Mouse (Mus musculus): ENCODE measurements around the gene Slc46a3. TPM values are rescaled to one million over a fixed set of nuclear protein-coding genes. Genes with fewer than 3 reads are reported as not detected.

Slc46a3 gene
- total RNA-seq, 2 experiments from 2014 or later, result 10.3 to 10.8 TPM

DNA sequence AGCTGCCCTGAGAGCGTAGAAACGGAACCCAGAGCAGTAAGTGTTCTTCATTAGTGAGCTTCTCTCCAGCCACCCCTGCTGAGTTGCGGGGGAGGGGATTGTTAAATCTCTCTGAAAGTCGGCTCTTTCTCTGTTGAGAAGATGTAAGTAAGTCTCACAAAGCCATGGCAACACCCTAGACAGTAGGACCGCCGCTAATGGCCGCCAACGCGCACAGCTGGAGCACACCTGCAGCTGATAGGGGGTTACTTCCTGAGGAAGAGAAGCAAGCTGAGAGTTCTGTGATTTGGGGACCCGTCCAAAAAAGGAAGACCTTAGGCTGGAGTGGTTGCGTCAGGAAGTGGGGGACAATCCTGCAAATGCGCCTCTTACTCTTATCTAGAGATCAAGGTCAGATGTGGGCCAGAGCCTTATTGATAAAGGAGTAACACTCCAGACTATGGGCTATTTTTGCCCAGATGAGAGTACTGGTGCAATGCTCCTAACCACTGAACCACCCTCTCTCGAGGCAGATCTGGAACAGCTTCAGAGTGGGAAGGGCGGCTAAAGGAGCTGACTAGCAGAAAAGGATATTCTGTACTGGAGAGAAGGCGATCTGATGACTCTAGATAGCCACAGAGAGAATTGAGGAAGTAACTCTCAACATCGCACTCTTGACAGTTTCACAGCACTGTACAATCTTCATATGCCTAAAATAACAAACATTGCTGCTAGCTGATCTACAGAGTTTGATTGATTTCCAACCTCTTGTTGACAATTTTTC lies 1.0 kb upstream of the Slc46a3 start:
- DNase-seq (ENCODE audit: low spot score), result no peak

DNA sequence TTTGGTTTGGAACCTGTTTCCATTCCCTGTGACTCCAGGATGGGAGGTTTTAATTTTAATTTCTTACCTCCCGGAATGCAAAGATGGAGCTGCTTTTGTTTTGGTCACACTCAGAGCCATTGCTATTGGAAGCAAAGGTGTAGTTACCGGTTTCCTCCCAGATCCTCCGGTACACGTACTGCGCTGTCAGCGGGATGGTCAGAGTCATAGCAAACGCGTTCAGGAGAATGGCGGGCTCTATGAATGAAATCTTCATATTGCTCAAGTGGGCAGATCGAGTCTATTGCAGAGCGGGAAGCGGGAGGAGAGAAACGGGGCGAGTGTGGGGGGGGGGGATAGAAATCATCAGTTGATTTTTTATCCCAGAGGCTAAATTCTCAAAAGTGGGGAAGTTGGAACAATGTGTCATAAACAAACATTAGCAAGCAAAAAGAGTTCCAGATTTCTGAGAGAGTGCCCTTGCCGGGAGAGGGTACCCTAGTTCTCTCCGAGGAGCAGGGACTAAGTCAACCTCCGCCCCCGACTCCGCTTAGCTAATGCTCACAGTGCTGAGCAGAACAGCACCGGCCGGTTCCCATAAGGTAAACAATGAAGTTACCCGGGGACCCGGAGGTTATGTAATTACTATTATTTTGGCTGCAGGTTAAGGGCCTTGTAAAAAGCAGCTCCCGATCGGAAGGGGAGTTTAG lies 705 bp downstream of the Slc46a3 start:
- DNase-seq (ENCODE audit: low spot score), result peak; percentile 22

DNA sequence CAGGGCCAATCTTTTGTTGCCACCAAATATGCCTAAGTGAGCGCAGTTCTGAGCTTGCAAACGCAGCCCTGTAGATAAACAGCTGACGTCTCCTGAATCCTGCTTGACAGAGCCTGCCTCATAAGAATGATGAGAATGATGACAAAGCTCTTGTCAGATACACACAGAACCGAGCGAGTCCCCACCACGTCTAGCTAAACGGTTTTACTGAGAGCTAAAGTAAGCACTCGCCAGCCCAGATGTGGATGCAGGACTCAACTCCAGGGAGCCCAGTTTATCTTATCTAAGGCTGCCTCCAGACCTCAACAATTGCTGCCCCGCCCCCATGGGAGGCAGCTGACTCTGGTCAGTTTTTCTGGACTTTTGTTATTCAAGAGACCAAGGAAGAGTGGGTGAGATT lies 1.5 kb downstream of the Slc46a3 start:
- no peak for DNase-seq (ENCODE audit: low spot score)

DNA sequence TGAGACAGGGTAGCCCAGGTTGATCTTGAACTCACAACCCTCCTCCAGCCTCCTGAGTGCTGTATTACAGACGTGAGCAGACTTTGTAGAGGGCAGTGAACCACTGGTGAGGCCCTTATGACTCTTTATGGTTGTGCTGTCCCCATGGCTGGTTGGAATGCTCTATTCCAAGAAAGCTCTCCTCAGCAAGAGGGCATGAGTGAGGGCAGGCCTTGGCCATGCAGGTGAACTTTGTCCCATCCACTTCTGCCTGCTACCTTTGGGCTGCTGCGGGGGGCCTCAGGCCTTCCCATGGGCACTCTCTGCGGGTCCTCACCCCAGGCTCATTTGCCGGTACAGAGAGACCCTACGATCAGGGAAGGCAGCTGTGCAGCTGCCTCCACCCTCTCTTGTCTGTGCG lies 1.9 kb downstream of the Slc46a3 start:
- no peak for DNase-seq (ENCODE audit: low spot score)

DNA sequence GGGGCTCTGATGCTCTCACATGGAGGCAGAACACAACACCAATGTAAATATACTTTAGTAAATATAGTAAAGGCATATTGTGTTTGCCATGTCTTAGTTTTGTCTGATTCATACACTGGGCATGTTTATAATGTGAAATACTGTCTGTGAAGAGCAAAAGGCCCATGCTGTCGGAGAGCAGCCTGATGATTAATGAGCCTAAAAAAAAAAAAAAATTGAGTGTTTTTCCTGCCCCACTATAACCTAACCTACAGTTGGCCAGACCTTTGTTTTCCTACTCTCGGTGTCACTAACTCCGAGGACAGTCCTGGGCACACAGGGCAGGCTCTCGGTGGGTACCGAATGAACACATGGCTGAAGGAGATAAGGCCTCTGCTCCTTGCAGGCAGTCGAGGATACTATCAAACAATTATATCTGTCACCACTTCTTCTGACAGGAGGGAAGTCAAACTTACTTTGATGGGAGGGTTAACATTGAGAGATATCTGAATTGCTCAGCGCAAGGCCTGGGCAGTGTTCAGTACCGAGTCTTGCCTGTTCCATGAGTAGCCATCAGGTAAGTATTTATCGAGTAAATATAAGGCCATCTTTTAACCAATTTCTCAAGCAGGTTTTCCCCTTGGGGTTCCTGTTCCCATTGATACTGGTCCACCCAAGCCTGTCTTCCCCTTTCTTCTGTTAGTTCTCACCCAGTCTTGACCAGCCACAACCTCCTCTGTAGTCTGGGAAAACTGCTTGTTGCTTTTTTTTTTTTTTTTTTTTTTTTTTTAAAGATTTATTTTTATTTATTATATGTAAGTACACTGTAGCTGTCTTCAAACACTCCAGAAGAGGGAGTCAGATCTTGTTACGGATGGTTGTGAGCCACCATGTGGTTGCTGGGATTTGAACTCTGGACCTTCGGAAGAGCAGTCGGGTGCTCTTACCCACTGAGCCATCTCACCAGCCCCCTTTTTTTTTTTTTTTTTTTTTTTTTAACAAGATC lies 6.0 kb downstream of the Slc46a3 start:
- no peak for DNase-seq (ENCODE audit: low spot score)

DNA sequence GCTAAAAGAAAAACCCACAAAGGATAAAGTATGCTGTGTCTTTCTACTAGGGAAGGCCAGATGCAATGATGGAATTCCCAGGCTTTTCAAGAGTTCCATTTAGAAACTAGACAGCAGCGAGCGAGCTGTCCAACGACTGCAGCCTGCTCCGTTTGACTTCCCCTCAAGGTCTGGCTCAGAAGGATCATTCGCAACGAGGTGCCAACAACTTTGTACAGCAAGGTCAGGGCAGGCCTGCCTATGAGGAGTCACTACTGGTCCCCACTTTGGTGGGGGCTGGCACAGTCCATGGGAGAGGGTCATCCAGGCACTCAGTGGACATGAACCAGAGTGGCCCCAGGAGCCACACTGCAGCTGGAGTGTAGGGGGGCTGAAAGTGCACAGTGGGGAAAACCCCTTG lies 11.0 kb downstream of the Slc46a3 start:
- no peak for DNase-seq (ENCODE audit: low spot score)

DNA sequence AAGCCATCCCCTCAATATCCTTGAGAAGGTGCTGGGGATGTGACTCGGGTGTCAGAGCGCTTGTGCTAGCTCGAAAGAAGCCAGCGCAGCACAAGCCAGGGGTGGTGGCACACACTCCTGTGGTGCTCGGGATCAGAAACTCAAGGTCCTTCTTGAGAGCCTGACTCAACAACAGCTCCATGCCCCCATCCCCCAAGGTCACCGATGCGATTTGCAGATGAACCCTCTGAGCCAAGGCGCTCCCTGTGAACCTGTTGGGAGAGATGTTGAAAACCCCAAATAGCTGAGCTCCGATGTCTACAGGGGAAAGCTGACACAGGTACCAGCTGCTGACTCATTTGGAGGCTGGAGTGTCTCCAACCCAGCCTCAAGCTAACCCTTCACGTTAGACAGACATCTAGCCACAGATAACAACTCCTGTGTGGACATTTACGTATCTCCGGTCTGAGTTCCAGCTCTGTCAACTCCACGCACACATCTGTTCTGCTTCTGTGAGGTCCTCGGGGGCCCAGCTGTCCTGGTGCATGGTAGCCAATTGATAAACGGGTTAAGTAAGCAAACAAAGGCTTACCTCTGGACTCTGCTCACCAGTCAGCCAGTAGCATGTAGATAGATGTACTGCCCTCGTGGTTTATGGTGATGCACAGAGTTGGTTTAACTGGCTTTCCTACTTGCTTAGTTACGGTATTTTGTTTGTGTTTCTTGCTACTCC lies 14.5 kb downstream of the Slc46a3 start:
- peak; percentile 48 for DNase-seq (ENCODE audit: low spot score)

DNA sequence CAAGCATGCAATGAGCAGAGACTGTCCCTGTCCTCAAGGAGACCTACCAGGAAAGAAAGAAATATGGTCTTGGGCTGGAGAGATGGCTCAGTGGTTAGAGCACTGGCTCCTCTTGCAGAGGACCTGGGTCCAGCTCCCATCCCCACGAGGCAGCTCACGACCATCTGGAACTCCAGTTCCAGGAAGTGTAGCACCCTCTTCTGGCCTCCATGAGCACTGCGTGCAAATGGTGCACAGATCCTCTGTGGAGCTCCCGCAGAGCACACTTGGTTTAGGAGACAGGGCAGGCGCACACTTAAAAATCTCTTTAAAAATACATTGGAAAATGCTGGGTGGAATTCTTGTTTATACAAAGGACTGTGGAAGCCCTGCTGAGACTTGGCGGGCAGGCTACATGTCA lies 17.1 kb downstream of the Slc46a3 start:
- no peak for DNase-seq (ENCODE audit: low spot score)

DNA sequence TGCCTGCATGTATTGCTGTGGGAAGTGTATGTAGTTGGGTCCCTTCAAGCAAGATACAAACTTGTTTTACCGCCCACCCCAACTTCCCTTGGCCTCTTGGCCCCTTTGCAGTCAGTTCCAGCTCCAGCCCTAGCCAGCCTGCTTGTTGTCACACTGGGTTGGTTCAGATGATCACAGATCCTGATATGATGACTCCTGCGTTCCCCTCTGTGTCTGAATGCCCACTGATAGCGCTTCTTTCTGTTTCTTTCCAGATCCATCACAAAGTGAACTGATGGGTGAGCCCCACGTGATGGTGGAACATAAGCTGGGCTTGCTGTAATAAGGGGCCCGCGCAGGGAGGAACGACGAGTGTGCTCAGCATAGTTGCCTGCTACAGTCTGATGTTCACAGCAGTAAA lies 19.4 kb downstream of the Slc46a3 start:
- DNase-seq (ENCODE audit: low spot score), result no peak

DNA sequence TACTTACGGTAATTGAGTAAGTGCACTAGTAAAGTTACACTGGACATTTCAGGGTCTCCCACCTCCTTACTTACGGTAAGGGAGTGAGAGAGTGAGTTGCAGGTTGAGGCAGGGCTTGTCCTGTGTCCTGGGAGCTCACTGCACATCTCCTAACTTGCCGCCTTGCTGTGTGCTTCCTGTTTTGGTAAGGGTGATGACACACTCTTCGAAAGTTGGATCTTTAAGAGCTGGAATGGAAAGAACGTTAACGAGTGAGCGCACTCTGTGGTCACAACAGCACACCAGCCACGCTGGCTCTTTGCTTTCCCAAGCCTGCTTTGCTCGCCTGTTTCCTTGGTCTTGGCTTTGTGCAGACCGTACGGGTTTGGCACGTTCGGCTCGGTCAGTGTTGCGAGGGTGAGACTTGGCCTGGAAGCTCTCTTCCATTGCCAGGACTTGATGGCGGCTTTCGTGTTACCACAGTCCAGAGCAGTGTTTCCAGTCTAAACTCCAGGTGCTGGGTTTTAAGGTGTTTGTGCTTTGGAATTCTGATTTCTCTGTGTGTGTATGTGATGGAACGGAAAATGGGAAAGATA lies 20.0 kb downstream of the Slc46a3 start:
- DNase-seq (ENCODE audit: low spot score), result no peak

DNA sequence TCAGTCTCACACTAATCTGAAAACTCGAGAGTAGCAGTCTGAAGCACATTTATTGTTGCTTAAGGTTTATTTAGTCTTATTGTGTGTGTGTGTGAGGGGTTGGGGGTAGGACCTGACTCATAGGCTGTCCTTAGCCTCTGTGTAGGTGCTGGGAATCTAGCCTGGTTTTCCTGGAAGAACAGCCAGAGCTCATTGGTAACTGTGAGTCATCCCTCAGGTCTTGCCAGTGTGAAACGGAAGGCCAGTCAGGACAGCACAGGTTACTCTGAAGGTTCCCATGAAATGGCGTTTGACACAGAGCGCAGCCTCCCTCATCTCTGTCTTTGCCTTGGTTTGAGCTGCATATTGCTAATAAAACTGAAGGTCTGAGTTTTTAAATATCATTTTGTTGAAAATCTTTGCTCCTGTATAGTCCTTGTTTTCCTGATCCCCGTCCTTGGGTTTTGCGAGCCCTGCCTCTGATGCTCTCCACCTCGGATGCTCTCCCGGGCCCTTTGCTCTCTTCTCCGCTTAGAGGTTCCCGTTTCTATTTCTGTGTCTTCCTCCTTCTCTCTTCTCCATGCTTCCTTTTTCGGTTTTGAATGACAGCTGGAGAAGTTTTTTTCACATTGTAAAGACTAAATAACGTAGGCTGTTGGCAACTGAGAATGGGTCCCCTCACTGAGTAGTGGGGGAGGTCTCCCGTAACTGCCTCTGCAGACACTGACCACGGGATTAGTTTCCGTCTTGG lies 23.4 kb downstream of the Slc46a3 start:
- DNase-seq (ENCODE audit: low spot score), result peak; percentile 51

DNA sequence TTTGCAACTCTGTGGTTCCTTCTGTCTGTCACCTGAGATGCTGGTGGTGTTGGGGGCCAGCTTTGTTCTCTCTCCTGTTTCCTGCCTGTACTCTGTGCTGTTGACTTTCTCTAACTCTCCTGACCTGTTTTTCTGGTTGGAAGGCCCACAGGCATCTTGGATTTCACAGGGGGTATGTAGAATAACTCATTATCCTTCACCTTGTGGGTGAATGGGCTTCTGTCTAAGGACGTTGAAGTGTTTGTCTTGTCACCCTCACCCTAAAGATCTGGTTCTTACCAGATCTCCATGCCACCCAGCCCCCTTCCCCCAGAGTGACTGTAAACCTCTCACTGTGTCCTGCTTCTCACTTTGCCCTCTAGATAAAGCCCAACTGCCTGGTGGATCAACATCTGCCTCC lies 24.3 kb downstream of the Slc46a3 start:
- no peak for DNase-seq (ENCODE audit: low spot score)

DNA sequence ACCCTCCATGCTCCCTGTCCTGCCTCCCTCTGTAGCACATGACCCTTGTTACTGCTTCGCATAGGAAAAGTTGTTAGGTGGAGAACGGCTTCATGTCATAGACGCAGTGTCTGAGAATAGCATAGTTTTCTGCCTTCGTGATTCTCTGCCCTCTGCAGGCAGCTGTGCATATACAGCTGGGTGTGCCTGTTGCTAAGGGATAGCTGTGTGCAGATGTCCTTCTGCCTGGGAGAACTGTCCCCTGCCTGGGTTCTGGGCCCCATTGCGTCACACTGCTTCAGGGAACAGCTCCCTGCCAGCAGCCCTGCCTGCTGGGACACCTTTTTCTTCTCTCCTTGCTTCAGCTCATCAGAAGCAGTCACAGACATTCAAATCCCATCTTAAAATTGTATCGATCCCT lies 25.0 kb downstream of the Slc46a3 start:
- no peak for DNase-seq (ENCODE audit: low spot score)

DNA sequence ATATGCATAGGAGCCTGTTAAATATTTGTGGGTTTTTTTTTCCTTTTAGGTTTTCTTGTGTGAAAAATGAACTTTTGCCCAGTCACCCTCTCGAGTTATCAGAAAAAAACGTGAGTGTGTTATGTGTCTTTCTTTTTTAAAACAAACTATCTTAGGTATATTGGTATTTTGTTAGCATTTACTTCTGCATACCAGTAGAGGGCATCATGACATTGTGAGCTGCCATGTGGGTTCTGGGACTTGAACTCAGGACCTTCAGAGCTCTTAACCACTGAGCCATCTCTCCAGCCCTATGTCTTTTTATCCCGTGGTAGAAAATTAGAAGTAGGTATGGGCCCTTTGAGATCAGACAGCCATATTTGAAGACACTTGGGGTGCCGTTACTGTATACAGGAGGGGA lies 25.9 kb downstream of the Slc46a3 start:
- DNase-seq (ENCODE audit: low spot score), result no peak

DNA sequence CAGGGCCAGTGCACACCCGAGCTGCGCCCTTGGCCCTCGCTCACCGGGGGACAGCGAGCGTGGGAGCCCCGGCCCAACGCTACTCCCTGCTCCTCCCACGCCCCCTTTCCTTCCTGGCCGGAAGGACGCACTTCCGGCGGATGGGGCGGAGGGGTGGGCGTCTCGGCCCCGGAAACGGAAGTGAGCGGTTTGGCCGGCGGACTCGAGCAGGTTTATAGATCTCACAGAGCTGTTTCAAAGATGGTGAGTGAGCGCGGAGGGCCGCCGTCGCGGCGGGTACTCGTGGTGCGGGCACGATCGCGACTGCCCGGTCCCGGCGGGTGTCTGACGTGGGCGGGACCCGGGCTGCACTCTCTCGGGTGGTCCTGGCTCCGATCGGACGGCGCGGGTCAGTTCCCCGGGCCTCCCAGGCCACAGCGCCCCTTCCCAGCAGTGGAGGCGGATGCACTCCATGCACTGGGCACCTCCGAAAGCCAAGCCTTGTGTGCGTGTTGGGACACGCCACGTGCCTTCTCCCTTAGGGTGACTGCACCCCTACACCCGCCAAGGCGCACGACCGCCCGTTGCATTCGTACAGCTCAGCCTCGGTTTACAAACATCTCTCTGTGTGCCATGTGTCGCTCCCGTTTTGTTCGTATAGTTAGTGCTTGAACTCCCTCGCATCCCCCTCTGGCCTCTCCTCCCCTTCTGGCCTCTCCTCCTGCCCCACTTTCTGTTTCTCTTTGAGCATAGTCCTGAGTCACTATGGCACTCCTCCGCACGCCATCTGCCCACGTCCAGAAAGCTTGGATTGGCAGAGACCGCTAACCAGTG lies 34.0 kb downstream of the Slc46a3 start, which contains the start of gene Pomp:
Gene Pomp, plus strand, starts transcription at position 13 of the 813 bp plus-strand sequence.
- peak; percentile 89 for DNase-seq (ENCODE audit: low spot score)

DNA sequence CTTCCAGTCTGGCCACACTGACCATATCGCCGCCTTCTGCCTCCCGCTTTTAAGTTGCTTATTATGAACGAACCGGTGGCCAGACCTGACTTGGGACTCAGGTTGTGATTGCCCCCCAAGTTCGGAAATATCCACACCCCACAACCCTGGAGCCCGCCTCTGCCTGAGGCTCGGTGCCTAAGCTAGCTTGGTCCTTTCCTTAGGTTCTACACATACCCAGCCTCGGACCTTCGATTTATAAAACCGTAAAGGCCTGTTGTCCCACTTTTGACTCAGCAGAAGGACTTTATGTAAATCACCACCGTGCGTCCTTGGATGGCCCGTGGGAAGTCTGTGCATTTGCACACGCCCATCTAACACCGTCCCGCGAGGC lies 34.6 kb downstream of the Slc46a3 start:
- no peak for DNase-seq (ENCODE audit: low spot score)

DNA sequence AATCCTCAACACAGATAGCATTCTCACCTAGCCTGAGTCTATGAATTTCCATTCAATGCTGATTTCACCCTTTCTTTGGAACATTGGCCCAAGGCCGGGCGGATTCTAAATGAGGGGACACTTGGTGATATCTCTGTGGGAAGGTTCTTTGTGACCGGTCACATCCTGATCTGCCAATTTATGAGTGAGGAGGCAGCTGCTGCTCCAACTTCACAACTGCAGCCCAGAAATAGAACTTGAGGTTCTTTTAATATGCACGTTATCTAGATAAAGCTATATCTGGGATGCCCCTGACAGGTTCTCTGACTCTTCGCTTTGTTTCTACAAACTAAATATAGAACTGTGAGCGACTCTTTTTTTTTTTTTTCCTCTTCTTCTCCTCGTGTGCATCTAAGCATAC lies 44.4 kb downstream of the Slc46a3 start:
- DNase-seq (ENCODE audit: low spot score), result no peak

DNA sequence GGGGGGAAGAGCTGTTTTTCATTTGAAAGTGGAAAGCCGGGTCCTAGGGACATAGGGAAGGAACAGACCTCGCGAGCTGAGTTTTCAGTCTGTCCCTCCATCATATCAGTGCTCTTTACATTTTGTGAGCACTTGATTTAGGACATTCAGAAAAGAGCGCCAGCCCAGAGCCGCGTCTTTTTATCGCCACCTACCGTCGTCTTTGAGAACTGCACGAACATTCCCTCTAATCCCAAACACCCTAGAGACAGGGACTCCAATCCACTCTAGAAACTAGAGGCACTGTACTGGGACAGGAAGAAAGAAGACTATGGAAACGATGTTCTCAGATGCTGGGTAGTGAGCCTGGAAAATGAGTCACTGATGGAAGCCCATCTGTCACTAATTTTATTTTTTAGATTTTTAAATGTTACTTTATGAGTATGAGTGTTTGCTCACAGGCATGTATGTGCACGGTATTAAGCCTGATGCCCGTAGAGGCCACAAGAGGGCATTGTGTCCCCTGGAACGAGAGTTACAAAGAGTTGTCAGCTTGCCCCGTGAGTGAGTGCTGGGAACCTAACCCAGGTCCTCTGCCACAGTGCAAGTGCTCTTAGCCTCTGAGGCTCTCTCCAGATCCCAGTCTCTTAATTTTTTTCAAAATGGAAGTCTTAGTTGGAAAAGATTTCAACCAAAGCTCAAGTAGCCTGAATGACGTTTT lies 46.3 kb downstream of the Slc46a3 start:
- peak; percentile 54 for DNase-seq (ENCODE audit: low spot score)

DNA sequence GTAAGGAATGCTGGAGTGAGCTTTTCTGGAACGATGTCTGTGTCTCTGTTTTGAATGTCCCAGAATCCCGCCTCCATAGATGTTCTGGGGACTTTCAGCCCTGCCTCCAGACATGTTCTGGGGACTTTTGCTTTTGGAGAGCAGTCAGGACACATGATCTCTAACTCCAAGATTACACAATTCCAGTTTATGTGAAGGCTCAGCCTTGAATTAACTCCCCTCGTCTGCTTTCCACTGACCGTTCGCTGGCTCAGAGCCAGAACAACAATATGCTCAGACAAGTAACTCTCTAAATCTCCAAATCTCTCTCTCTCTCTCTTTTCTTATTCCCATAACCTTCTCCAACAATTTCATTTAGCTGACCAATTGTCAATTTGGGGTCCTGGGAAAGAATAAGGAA lies 47.3 kb downstream of the Slc46a3 start:
- no peak for DNase-seq (ENCODE audit: low spot score)
